Mouse (Mus musculus): Measurements from ENCODE around the gene Nsun4. TPM values are rescaled to one million over a fixed set of nuclear protein-coding genes. Genes with fewer than 3 reads are reported as not detected.

The Nsun4 gene
- total RNA-seq, 2 experiments from 2014 or later, result 10.7 to 11.4 TPM

DNA sequence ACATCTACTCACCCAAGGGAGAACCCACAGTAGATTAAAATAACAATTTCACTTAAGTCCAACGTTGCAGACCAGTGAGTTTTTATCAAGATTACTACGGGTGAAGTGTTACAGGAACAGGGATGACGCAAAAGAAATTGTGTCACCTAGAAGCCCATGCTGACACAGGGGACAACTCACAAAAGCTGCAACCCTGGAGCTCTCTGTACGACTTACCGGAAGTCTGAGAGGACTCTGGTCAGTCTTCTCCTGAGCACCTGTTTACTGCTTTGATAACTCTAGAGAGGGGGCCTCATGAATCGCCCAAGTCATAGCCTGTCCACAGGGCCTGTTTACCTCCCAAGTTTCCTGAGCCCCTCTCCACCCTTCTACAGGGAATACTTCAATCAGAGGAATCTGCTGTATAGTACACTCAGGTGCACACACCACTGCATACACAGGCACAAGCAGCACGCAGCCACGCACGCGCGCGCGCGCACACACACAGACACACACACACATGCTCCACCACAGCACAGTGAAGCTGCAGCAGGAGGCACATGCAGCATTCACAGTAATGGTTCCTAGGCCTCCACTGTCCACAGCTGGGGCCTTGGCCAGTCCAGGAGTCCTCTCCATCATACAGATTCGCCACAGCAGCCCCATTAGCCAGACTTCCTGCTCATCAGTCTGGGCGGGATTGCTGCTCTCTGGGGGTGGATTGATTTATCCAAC, 58.9 kb downstream of the Nsun4 start:
- intact Hi-C loops (cut with DNase I), result no loop called here

DNA sequence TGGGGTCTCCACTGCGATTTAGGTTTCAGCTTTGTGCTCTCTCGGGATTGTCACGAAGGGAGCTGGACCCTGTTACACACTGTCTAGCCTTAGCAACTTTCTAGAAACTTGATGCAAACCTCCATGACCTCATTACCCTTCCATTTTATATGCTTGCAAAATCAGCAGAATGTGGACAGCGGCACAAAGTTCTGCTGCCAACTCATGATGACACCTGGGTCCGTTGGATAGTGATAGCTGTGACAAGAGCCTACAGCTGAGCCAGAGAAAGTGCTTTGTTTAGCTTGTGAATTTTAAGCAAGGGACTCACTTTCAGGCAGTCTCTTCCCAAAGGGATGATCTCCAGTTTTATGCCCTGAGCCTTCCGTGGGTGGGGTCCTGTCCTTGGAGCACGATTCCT, 64.3 kb downstream of the Nsun4 start:
- DNase-seq (ENCODE audit: low spot score in 2 of 2), result no peak
- intact Hi-C loops (cut with DNase I), result no loop called here

More for the DNA sequence above, 58.9 kb downstream of the Nsun4 start:
- no peak for DNase-seq (ENCODE audit: low spot score in 2 of 2)

DNA sequence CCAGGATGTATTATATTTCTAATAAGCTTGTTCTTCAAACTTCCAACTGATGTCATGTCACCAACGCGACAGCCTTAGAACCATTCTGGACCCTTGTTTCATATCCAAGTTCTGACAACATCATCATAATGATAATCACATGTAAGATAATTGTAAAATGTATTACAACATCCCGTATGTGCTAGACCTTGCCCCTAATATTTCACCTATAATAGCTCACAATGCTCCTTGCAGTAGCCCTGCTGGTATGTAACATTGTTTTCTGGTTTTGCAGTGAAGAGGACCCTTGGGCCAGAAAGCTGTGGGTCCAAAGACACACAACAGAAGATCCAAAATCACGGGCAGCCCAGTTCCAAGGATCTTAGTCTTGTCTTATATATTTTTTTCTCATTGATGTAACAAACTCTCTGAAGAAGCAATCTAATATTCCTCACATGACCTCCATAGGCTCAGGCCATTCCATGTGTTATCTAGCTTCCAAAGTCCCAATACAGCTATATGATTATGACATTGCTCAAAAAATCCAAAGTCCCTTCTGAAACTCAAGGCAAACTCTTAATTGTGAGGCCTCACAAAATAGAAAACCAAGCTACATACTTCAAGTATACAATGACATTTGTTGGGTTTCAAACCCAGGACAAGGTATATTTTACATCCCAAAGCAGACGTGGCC, 65.7 kb downstream of the Nsun4 start:
- intact Hi-C loops (cut with DNase I), result no loop called here
- DNase-seq (ENCODE audit: low spot score in 2 of 2), result no peak

DNA sequence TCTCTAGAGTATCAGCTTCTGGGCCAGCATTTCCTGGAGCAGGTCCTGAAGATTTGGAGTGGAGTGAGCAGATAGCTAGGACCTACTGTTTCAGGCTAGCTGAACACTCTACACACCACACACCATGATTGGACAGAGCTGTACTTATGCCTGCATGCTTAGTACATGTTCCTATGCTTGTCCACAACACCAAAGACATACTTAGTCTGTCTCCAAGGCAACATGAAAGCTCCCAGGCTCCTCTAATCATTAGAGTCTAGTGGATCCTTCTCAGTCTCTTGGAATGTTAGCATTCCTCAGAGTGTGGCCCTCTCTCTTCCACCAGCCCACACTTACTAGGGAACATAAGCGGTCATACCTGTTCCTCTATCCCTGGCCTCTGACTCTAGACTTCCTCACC, 66.2 kb downstream of the Nsun4 start:
- no peak for DNase-seq (ENCODE audit: low spot score in 2 of 2)
- intact Hi-C loops (cut with DNase I), result no loop called here

DNA sequence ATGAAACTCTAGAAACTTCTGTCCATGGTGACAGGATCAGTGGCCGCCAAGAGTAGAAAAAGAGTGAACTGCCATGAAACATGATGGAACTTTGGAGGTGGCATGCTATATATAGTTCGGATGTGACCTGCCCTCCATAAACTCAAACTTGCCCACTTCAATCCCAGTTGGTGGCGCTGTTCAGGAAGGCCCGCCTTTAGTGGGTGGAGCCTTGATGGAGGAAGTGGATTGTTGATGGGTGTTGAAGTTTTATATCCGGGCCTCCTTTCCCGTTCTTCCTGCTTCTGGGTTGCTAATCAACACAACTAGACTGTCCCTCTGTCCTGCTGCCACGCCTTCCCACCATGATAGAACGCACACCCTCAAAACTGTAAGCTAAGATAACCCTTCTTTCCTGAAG, 68.7 kb downstream of the Nsun4 start:
- no peak for DNase-seq (ENCODE audit: low spot score in 2 of 2)
- intact Hi-C loops (cut with DNase I), result no loop called here

DNA sequence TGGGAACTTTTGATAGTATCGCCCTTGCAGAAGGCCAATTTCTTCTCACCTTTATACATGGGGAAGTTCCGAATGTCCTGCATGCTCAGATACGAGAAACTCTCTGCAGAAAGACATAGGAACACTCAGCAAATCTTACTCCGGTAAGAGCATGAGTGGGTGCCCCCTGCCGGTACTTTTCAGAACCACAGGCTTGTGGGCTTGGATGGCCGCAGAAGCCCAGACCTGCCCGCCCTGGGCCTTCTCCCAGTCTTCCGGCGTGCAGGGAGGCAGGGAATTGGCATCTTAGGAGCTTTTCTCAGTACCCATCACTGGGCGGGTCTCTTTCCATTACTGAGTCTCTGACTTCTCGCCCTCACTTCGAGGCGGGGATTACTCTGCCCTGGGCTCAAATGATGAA, 69.6 kb downstream of the Nsun4 start:
- intact Hi-C loops (cut with DNase I), result no loop called here
- peak; percentile 81 to 85 for DNase-seq (ENCODE audit: low spot score in 2 of 2)

Other genes with a start within 250 kb of the Nsun4 start
- gene Mob3c, start 225.8 kb downstream of the Nsun4 start, total RNA-seq (2021), result 1 to 10 TPM; 3.3 to 4.4 TPM
- gene Mknk1, start 214.7 kb downstream of the Nsun4 start, total RNA-seq (2021), result 10 to 100 TPM; 33.1 to 38.6 TPM
- gene Kncn, start 169.5 kb downstream of the Nsun4 start, total RNA-seq (2021), result under 1 TPM; 0.21 to 0.23 TPM
- gene 6430628N08Rik, start 163.2 kb downstream of the Nsun4 start, total RNA-seq (2021), result under 1 TPM; 0.27 to 0.37 TPM
- not detected for gene Dmbx1, start 114.0 kb downstream of the Nsun4 start, total RNA-seq (2021)
- 10 to 100 TPM; 88.4 to 89.8 TPM for gene Faah, start 36.0 kb downstream of the Nsun4 start, total RNA-seq (2021)
- gene Uqcrh, start 21.2 kb upstream of the Nsun4 start, total RNA-seq (2021), result 100 to 1,000 TPM; 444 to 446 TPM
- 10 to 100 TPM; 45.3 to 47.7 TPM for gene Lrrc41, start 21.4 kb upstream of the Nsun4 start, total RNA-seq (2021)
- gene Rad54l, start 69.8 kb upstream of the Nsun4 start, total RNA-seq (2021), result under 1 TPM; 0.32 to 0.64 TPM
- 10 to 100 TPM; 73.5 to 77.6 TPM for gene Pomgnt1, start 70.0 kb upstream of the Nsun4 start, total RNA-seq (2021)
- 10 to 100 TPM; 27.9 to 32.8 TPM for gene Lurap1, start 97.5 kb upstream of the Nsun4 start, total RNA-seq (2021)
- under 1 TPM; 0.23 to 0.27 TPM for gene Tspan1, start 113.7 kb upstream of the Nsun4 start, total RNA-seq (2021)
- not detected for gene 1700042G07Rik, start 119.5 kb upstream of the Nsun4 start, total RNA-seq (2021)
- gene Gm49337, start 119.5 kb upstream of the Nsun4 start, total RNA-seq (2021), result not detected
- 10 to 100 TPM; 37.7 to 44.0 TPM for gene Pik3r3, start 167.7 kb upstream of the Nsun4 start, total RNA-seq (2021)